Mouse (Mus musculus) liver, adult (tissue): Measurements from ENCODE around the gene Tuba8.
A peak's percentile ranks its signal among the peaks of the same experiment; 100 is the strongest.

ENCODE experiments used
- GATA4 ChIP-seq: IDR thresholded peaks from 2 replicates; pipeline ENCODE4 v1.6.1; 2014; ENCODE audit warnings: mild to moderate bottlenecking, low read length; ENCODE audit not compliant: insufficient replicate concordance

The Tuba8 gene

DNA sequence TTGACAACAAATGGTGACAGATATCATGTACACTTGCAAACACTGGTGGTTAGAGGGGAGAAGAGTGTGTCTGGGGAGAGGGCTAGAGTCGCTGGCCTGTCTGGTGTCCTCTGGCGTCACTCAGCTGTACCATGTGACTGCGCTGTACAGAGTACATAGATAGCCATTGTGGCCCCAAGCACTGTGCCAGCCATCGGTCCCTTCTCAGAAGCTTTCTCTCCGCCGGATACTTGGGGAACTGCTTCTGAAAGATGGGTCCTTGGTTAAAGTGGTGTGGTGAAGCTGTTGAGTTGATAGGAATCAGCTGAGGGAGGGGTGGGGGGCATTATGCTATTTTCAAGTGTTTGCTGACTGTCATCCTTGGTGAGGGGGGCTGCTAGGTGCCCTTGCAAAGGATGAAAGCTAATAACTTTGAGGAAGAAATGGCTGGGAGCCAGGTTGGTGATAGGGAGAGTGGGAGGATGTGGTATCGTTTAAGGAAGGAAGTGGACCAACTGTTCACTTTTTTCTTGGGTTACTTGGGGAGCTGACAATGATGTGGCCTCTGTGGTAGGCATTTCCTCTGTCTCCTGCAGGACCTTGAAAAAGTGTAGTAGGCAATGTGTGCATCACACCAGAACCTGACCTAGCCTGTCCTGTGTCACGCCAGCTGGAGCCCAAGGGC is 4.3 kb downstream of the Tuba8 start:
- TF ChIP-seq GATA4: no peak

DNA sequence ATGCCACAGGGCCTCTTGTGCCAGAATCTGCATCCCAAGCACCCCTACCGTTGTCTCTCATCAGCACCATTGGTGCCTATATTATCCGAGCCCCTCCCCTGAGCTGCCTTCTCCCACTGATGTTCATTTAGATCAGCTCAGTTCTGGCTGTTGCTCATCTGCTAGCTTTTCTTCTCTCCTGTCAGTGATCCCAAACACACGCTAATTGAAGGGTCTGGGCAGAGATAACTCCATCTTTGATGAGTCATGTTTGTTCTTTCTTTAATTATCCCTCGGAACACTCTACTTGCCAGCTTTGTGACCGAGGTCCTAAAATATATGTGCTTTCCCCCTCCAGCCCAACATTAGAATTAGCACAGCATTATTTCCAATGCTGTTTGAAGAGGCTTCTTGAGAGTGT is 4.8 kb downstream of the Tuba8 start:
- TF ChIP-seq GATA4: no peak

DNA sequence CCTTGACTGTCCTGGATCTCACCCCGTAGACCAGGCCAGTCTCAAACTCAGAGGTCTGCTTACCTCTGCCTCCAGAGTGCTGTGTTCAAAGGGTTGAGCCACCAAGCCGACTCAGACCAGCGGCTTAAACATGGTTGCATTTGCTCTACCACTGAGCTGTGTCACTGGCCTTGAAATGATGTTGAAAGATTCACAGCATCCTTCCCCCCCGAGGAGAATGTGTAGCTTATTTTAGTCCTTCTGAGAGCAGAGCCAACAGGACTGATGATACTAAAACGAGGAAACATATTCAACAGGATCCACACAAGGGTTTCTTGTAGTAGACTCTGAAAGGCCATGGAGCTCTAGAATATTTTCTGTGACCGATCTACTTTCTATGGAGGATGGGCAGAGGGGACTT is 5.4 kb downstream of the Tuba8 start:
- TF ChIP-seq GATA4: no peak

DNA sequence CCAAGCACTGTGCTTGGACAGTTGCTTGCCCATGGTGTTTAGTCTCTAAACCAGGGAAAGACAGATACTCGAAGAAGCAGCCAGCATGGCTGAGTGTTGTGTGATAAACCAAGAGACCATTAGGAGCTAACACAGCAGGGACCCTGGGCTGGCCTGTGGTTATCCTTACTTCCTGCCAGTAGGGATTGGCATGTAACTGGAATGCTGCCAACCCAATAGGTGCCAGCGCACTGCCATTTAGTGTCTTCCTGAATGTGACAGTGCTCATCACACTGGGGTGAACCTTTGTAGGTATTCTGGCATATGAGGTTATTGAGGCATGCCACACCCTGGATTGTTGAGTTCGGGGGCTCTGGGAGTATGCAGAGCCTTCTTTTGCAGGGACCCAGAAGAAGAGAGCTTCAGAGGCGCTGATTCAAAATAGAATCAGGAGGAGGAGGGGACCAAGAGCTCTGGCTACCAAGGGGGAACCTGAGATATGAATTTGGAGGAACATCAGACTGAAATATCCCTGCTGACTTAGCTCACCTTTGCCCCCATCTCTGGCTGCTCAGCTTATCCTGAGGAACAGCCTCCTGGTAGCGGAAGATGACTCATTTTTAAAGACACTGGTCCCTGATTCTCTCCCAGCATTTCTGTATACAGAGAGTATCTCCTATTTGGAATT is 6.2 kb downstream of the Tuba8 start:
- TF ChIP-seq GATA4: no peak; the same call in 1 of the 2 replicates

DNA sequence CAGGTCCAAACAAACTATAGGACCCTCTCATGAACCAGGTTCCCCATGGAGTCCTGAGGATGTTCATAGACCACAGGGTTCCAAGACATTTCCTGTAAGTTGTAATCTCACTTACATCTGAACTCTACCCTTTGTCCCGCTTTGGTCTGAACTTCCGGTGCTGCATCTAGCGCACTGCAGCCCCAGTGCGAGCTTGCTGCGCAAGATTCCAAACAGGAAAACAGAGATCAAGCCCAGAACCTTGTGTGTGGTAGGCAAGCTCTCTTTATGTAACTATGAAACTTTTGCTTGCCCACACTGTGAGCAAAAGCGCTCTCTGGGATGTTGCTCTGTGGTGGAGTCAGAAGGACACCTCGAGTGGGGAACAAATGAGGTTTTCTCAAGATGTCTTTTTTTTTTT is 7.5 kb downstream of the Tuba8 start:
- TF ChIP-seq GATA4: no peak

DNA sequence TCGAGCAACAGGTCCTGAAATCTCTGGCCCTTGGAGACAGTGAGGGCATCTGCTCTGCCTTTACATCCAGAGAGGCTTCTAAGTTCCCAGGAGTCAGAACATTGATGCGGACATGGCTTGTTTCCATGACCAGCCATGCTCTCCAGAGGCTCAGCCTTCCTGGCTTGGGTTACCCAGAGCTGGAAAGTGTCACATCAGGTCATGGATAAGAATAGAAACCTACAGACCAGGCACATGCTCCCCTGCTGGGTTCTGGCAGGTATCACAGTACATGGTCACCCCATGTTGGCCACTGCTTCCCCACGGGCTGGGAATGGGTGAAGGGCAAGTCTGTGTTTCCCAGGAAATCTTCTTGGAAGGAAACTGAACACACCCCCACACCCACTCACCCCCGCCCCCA is 8.9 kb downstream of the Tuba8 start:
- no peak for TF ChIP-seq GATA4

DNA sequence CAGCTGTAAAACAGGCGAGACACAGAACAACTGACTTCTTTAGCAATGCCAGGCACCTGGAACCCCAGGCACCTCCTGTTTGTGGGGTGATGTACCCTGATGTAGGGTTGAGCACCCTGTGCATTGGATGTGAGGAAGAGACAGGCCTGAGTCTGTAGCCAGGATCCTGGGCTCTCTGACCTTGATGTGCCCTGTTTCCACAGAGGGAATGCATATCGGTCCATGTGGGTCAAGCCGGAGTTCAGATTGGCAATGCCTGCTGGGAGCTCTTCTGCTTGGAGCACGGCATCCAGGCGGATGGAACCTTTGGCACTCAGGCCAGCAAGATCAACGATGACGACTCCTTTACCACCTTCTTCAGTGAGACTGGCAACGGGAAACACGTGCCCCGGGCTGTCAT is 9.7 kb downstream of the Tuba8 start:
- TF ChIP-seq GATA4: no peak

DNA sequence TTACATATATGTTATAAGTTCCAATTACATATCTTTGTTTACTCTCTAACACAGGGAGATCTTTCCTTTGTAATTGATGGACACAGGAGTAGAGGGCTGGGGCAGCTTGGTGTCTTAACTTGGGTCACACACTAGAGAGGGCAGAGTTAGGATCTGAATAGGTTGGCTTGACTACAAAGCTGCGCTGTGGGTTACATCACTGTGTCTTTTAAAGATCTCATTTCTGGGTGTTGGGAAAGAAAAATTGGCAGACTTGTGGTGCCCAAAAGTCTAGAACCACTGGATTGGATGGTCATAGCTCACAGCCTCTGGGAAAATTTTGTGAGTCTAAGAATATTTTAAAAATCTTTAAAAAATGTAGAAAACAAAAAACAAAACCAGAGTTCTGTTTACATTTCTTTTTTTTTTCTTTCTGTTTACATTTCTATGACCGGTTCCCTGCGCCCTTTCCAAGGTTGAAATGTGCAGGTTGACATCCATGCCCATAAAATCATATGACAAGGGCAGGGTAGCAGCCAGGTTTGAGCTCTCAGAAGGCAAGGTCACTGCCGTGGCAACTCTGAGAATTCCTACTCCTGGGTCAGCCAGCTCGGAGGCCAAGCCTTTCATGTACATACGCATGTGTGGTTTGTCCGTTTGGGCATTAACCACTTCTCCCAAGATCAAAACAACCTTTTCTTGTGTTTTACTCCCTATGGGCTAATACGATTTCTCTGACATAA is 11.5 kb downstream of the Tuba8 start:
- no peak for TF ChIP-seq GATA4

DNA sequence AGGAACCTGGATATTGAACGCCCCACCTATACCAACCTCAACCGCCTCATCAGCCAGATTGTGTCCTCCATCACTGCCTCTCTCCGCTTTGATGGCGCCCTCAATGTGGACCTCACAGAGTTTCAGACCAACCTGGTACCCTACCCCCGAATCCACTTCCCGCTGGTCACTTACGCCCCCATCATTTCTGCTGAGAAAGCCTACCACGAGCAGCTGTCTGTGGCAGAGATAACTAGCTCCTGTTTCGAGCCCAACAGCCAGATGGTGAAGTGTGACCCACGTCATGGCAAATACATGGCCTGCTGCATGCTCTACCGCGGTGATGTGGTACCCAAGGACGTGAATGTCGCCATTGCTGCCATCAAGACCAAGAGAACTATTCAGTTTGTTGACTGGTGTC is 12.5 kb downstream of the Tuba8 start:
- no peak for TF ChIP-seq GATA4

DNA sequence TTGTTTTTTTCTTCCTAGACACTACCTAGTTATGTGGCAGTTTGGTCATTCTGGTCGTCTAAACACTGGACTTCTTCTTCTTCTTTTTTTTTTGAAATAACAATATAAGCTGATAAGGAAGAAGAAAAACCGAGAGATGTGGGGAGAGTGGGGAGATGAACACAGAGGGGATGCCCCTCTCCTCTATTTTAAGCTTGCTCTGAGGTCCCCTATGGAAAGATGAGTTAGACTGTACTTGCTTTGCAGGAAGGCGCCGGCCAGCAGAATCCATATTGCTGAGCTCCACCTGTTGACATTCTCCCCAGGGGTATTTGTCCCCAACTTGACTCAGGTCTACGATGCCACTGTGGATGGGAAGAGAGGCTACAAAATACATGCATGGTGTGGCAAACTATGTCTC is 13.6 kb downstream of the Tuba8 start:
- no peak for TF ChIP-seq GATA4

DNA sequence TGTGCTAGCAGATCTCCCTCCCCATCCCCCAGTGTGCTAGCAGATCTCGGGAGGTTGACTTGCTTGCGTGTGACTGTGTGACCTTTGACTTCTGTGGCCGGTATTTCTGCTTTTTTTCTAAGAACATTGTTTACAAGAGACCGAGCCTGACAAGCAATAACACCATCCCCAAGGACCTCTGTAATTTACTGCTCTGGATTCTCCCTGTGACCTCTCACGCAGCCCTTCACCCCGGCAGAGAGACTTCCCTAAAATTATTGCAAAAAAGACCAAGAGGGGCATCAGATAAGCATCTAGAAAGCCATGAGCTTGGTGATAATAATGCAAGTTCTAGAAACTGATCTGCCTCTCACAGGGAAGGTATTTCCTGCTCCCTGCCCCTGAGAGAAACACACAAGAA is 14.5 kb downstream of the Tuba8 start:
- peak; percentile 7; the same call in 1 of the 2 replicates for TF ChIP-seq GATA4

DNA sequence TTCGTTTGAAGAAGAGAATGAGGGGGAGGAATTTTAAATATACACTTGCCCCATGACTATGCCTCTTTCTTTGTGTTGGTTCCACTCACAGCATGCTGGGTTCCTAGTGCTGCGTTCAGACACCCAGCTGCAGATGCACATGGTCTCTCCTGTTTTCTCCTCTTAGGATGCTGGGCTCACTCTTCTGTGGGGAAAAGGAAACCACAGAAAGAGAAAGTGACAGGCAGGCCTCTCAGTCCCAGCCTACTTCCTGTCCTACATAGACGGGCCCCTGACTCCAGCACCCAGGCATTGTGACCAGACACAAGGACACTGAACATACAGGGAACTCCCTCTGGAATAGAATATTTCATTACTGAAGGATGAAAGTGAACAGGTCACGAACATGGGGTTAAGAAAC is 15.5 kb downstream of the Tuba8 start:
- TF ChIP-seq GATA4: no peak

DNA sequence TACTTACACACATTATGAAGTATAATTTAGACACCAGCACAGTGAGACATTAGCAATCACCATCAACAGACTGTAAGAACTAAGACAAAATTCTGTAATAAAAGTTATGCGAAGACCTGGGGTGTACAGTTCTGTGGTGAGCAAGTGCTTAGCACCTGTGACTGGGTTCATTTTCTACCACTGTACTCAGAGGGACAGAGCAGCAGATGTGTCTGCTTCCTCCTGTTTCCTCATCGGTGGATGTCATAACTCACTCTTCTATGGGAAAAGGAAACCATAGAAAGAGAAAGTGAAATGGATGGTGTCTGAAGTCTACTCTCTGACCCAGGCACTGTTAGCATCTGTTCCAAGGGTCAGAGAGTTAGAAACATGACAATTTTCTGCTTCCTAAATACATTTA is 16.2 kb downstream of the Tuba8 start:
- TF ChIP-seq GATA4: no peak

DNA sequence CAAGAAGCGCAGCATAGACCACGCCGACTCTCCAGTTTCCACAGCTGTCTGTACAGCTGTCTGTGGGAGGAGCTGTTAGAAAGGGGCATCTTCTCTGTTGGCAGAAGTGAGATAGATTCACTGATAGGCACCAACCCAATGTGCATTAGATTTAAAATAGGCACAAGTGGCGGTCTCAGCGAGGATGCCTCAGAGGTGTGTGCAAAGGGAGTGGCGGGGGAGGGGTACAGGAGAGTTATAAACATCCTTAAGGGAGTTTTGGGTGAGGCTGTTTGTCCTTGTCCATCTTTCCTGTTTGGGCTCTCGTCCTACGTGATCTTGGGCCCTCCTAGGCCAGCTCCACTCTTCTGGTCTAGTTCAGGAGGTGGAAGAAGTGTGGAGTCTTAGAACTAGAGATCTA is 17.9 kb downstream of the Tuba8 start:
- TF ChIP-seq GATA4: no peak

DNA sequence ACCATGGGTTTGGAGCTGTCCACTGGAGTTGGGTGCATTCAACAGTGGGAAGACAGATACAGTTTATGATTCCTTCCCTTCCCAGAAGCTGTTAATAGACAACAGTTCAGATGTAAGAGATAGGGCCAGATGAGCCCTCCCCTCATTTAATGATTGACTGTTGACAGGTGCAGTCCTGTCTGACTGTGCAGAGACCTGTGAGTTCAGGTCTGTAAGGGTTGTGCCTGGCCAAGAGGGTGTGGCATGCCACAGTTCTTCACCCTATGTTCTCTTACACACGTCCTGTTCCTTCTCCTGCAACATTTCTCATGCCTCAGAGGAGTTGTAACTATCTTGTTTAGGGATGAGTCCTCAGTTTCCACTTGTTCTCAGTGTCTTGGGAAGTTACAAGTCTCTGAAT is 22.2 kb downstream of the Tuba8 start:
- no peak for TF ChIP-seq GATA4

DNA sequence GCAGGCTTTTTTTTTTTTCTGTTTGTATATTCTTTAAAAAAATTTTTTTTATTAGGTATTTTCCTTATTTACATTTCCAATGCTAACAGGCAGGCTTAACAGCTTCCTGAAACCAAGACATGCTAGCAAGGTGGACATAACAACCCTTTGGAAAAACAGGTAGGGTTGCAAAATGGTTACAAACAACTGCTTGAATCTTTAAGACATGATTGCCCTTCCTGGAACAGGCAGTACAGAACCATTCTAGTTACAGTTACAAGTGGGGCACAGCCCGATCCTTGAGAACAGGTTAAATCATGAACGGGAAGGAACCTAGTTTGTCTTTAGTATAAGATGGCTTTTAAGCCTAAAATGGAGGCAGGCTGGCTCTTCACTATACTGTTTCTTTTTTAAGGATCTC is 25.9 kb downstream of the Tuba8 start:
- TF ChIP-seq GATA4: no peak
